Mouse (Mus musculus): ENCODE results near the gene Exoc3. TPM values are rescaled to one million over a fixed set of nuclear protein-coding genes. Genes with fewer than 3 reads are reported as not detected.
A peak's percentile ranks its signal among the peaks of the same experiment; 100 is the strongest.

Gene Exoc3
- polyA plus RNA-seq, 1 experiment, result 49.9 TPM

DNA sequence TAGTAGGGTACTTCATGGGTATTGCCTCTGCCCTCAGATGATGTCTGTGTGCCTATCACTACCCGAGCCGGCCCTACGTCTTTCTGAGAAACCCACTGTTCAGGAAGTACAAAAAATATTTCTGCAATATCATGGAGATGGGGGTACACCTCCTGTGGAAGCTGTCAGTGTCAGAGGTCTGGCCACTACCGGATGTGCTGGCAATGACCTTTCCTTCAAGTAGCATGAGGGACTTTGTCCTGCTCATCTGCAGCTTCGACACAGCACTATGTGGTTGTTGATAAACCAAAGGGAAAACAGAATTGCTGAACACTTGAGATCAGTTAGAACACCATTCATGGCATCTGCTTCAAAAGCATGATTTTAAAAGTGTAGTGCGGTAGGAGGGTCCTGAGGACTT lies 67.7 kb downstream of the Exoc3 start:
- no peak for DNase-seq (ENCODE audit: extremely low spot score in 1 of 2, low spot score in 1 of 2)

DNA sequence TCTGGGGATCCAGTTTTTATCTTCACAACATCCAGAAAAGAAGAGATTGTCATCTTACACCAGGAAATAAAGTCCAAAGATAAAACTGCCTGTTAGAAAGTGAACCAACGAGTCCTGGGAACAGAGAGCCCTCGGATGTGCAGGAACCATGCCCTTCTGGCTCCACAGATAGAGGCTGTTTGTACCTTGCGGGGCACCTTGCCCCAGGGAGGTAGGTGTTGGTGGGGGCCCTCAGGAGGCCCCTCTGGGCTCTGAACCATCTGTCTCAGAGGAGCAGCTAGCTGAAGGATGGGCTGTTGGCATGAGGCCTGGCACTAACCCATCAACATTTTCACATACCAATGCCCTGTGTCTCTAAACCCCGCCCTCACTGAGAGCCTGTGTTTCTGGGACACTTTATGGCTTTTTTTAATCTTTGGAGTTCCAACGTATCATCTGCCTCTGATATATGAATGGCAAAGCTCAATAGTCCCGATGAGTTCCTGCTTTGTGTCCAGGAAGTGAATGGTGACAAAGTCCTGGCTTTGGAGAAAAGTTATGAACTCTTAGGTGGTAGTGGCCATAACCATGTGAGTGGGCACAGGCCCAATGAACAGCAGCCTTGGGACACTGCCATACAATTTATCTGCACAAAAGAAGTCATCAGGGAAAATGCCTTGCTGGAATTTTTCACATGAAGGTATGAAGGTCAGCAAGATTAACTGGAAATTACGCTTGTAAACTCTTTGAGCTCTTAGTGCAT lies 69.5 kb downstream of the Exoc3 start:
- DNase-seq (ENCODE audit: extremely low spot score in 1 of 2, low spot score in 1 of 2), result no peak

DNA sequence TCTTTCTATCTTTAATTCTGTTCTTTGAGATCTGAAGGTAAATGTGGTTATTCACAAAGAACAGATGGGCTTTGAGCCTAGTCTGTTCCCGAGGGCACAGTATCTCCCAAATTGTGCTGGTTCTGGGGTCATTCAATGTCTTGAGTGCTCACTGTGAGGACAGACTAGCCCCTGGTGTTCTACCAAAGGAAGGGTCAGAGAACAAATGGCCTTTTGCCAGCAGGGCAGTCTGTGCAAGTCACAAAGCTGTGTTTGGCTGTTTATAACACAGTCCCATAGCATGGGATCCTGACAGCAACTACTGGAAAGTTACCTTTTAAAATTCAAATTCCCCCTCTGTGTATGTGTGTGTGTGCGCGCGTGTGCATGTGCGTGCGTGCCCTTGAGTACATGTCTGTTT lies 78.6 kb downstream of the Exoc3 start:
- no peak for DNase-seq (ENCODE audit: extremely low spot score in 1 of 2, low spot score in 1 of 2)

DNA sequence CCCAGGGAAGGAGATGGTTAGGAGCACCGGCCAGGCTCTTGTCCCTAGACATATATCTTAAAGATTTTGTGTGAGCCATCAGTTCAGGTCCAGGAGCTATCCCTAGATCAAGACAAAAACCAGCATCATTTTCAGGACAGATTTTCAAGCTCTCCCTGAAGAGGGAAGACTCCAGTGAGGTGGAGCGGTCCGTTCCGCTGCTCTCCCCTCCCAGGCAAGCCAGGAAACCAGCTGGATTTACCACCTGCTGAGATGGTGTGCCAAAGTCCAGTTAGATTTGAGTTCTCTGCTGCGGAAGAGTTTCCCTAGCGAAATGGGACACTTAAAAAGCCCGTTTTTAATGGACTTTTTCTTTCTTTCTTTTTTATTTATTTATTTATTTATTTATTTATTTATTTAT lies 81.0 kb downstream of the Exoc3 start:
- no peak for DNase-seq (ENCODE audit: extremely low spot score in 1 of 2, low spot score in 1 of 2)

GRCm38 (mm10) chr13:74122632-74123031 lies 85.9 kb downstream of the Exoc3 start:
- DNase-seq (ENCODE audit: extremely low spot score in 1 of 2, low spot score in 1 of 2), result no peak

GRCm38 (mm10) chr13:74121795-74122330 lies 86.7 kb downstream of the Exoc3 start:
- no peak for DNase-seq (ENCODE audit: extremely low spot score in 1 of 2, low spot score in 1 of 2)

- peak in 1 of 2 experiments; percentile 25 for DNase-seq (ENCODE audit: extremely low spot score in 1 of 2, low spot score in 1 of 2)
These were observed 87.4 kb downstream of the Exoc3 start, which contains the start of gene Slc9a3 for GRCm38 (mm10) chr13:74121141-74121602. Gene Slc9a3 (plus strand): TSS chr13:74121457.

Other genes starting within 250 kb of the Exoc3 start
- not detected in 2 replicates for gene Zdhhc11, start 244.9 kb downstream of the Exoc3 start, polyA plus RNA-seq (2012; rRNA removed)
- 236 and 238 TPM in 2 replicates for gene Tppp, start 199.3 kb downstream of the Exoc3 start, polyA plus RNA-seq (2012; rRNA removed)
- 1.6 and 1.9 TPM in 2 replicates for gene Cep72, start 146.4 kb downstream of the Exoc3 start, polyA plus RNA-seq (2012; rRNA removed)
- gene Slc9a3, start 87.3 kb downstream of the Exoc3 start, polyA plus RNA-seq (2012; rRNA removed), result 0.61 and 0.84 TPM in 2 replicates
- gene Ahrr, start 83.6 kb upstream of the Exoc3 start, polyA plus RNA-seq (2012; rRNA removed), result 0.50 and 0.66 TPM in 2 replicates
- 132 and 134 TPM in 2 replicates for gene Pdcd6, start 108.8 kb upstream of the Exoc3 start, polyA plus RNA-seq (2012; rRNA removed)
- gene Sdha, start 141.5 kb upstream of the Exoc3 start, polyA plus RNA-seq (2012; rRNA removed), result 290 and 314 TPM in 2 replicates
- 27.7 and 29.4 TPM in 2 replicates for gene Ccdc127, start 141.6 kb upstream of the Exoc3 start, polyA plus RNA-seq (2012; rRNA removed)
- gene Lrrc14b, start 155.3 kb upstream of the Exoc3 start, polyA plus RNA-seq (2012; rRNA removed), result 0.21 and 0.34 TPM in 2 replicates
- 2.6 and 2.9 TPM in 2 replicates for gene Zfp72, start 182.1 kb upstream of the Exoc3 start, polyA plus RNA-seq (2012; rRNA removed)
- 20.8 and 27.9 TPM in 2 replicates for gene Ftl1-ps1, start 191.0 kb upstream of the Exoc3 start, polyA plus RNA-seq (2012; rRNA removed)

All from frontal cortex, adult 2 months (tissue).